Mouse (Mus musculus) megakaryocyte, embryonic 14.5 days (primary cell): Measurements from ENCODE around the gene Tecta. TPM values are rescaled to one million over a fixed set of nuclear protein-coding genes. Genes with fewer than 3 reads are reported as not detected.

Source experiments
- H3K27me3 ChIP-seq: replicated peaks from 2 replicates; pipeline ENCODE3; 2012; ENCODE audit warnings: inconsistent platforms
- H3K36me3 ChIP-seq: replicated peaks from 2 replicates; pipeline ENCODE3; 2012; ENCODE audit warnings: low read length, inconsistent platforms, mixed read lengths
- H3K4me1 ChIP-seq: 2 replicates; pipeline ENCODE4 v1.6.1; 2012; ENCODE audit warnings: inconsistent platforms
- H3K4me3 ChIP-seq: replicated peaks from 2 replicates; pipeline ENCODE3; 2012; ENCODE audit warnings: moderate library complexity, mild to moderate bottlenecking, inconsistent platforms
- H3K9me3 ChIP-seq: 2 replicates; pipeline ENCODE4 v1.6.1; 2012; ENCODE audit warnings: inconsistent platforms
- FLI1 ChIP-seq: IDR thresholded peaks from 2 replicates; pipeline ENCODE4 v1.6.1; 2012; ENCODE audit warnings: low read length, inconsistent platforms, mixed read lengths
- GATA1 ChIP-seq: IDR thresholded peaks from 3 replicates; pipeline ENCODE4 v1.6.1; 2012; ENCODE audit warnings: mixed read lengths, low read length, inconsistent platforms, borderline replicate concordance
- polyA plus RNA-seq: library from polyadenylated mRNA; stranded (reverse); fragments of >175 nt; gene quantifications from 2 replicates; pipeline ENCODE4 v1.2.3, GENCODE M21; 2012; ENCODE audit warnings: low replicate concordance; ENCODE audit not compliant: insufficient read depth

The Tecta gene
- polyA plus RNA-seq, 1 experiment: not detected

DNA sequence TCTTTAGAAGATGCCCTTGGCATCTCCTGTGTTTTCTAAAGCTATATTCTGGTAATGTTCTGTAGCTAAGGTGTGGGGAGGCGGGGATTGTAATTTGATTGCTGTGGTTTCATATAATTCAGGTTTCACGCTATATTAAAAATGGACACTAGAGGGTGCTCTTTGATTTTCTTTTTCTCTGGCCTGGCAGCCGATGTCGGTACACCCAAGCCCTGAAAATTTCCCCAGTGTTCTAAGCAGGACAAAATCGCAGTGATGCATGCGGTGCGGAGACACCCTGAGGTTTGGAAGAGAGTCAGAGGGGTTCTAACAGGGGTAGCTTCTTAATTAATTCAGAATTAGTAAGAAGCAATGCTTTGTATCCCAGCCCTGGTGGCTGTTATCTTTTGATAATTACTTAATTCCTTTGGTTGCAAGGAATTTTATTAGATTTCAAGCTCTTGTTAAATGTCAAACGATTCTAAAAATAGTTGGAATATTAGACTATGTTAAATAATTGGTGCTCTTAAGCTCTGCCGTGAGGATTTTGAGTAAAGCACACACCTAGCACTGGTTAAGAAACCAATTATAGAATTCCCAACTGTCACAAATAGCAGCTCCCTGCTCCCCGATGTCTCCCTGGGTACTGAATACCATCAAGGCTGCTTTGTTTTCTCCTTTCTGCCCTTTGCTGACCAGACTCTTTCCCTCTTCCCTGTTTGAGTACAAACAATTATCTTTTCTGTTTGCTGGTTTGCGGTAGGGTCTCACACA, 72.9 kb downstream of the Tecta start:
- Histone ChIP-seq H3K4me3 (no peak overlapping the region), H3K9me3 (no peaks in the 10 kb centered on the region), H3K36me3 (no peaks in the 10 kb centered on the region), H3K4me1 (no peaks in the 10 kb centered on the region), H3K27me3 (peaks cover 18% of the 10 kb centered on the region)
- TF ChIP-seq GATA1 (no peak), FLI1 (no peak)

GRCm38 (mm10) chr9:42324640-42325394, 74.9 kb downstream of the Tecta start:
- Histone ChIP-seq H3K36me3 (no peaks in the 10 kb centered on the region), H3K4me1 (no peaks in the 10 kb centered on the region), H3K27me3 (peaks cover 17% of the 10 kb centered on the region), H3K9me3 (peaks cover 10% of the 10 kb centered on the region), H3K4me3 (no peak overlapping the region)
- TF ChIP-seq FLI1: no peak
- TF ChIP-seq GATA1: no peak

DNA sequence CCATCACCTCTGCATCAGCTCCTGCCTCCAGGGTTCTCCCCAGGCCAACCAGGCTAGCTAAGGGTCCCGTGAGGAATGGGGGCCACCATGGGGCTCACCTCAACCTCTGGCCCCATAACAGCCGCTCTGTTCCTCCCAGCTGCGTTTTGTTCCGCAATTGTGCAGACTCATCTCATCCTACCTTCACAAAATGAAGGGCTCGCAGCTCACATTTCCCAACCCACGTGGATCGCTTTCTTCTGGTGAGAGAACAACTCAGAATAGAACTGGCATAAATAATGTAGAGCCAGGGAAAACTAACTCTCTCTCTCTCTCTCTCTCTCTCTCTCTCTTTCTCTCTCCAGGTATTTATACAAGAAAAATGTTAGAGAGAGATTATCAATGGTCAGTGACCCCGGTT, 76.5 kb downstream of the Tecta start:
- H3K9me3 ChIP-seq: peaks cover 10% of the 10 kb centered on the region
- no peak for TF ChIP-seq FLI1
- no peak for TF ChIP-seq GATA1
- no peaks in the 10 kb centered on the region for H3K36me3 ChIP-seq
- H3K4me1 ChIP-seq: no peaks in the 10 kb centered on the region
- no peak overlapping the region for H3K4me3 ChIP-seq
- H3K27me3 ChIP-seq: peaks cover 10% of the 10 kb centered on the region

GRCm38 (mm10) chr9:42321442-42321841, 78.3 kb downstream of the Tecta start:
- peaks cover 10% of the 10 kb centered on the region for H3K9me3 ChIP-seq
- H3K27me3 ChIP-seq: peaks cover 8% of the 10 kb centered on the region
- TF ChIP-seq FLI1 (no peak), GATA1 (no peak)
- H3K36me3 ChIP-seq: no peaks in the 10 kb centered on the region
- no peaks in the 10 kb centered on the region for H3K4me1 ChIP-seq
- no peak overlapping the region for H3K4me3 ChIP-seq

DNA sequence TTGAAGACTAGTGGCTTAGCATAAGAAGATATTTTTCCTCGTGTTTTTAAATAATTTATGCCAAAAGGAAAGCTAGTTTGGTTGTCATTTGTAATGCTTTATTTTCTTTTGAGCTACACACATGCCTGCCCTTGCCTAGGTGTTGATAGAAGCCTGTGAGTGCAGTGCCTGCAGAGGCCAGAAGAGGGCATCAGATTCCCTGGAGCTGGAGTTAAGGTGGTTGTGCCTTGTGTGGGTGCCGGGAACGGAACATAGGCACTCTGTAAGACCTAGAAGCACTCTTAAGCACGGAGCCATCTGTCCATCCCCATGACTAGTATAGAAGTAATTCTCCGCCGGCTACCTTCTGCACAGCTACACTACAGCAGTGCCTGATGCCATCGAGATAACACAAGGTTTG, 79.1 kb downstream of the Tecta start:
- peak overlapping the region; percentile 18 for H3K4me3 ChIP-seq

GRCm38 (mm10) chr9:42318455-42318987, 81.2 kb downstream of the Tecta start:
- no peaks in the 10 kb centered on the region for H3K36me3 ChIP-seq
- peaks cover 14% of the 10 kb centered on the region for H3K27me3 ChIP-seq
- no peak overlapping the region for H3K4me3 ChIP-seq
- H3K9me3 ChIP-seq: peaks cover 10% of the 10 kb centered on the region
- TF ChIP-seq GATA1: no peak
- TF ChIP-seq FLI1: no peak
- H3K4me1 ChIP-seq: no peaks in the 10 kb centered on the region

More for the DNA sequence above, 79.1 kb downstream of the Tecta start:
- Histone ChIP-seq H3K9me3 (peaks cover 10% of the 10 kb centered on the region), H3K4me1 (no peaks in the 10 kb centered on the region), H3K36me3 (no peaks in the 10 kb centered on the region), H3K27me3 (peaks cover 11% of the 10 kb centered on the region)
- TF ChIP-seq FLI1 (no peak), GATA1 (no peak)

- H3K4me1 ChIP-seq: no peaks in the 10 kb centered on the region
- TF ChIP-seq FLI1: no peak
- TF ChIP-seq GATA1: no peak
Observed at GRCm38 (mm10) chr9:42317337-42317736, 82.4 kb downstream of the Tecta start.

GRCm38 (mm10) chr9:42315816-42316215, 83.9 kb downstream of the Tecta start:
- Histone ChIP-seq H3K4me1 (no peaks in the 10 kb centered on the region), H3K36me3 (no peaks in the 10 kb centered on the region), H3K4me3 (no peak overlapping the region), H3K9me3 (peaks cover 4% of the 10 kb centered on the region), H3K27me3 (peaks cover 13% of the 10 kb centered on the region)
- no peak for TF ChIP-seq GATA1

More at GRCm38 (mm10) chr9:42317337-42317736, 82.4 kb downstream of the Tecta start:
- Histone ChIP-seq H3K27me3 (peaks cover 14% of the 10 kb centered on the region), H3K36me3 (no peaks in the 10 kb centered on the region), H3K4me3 (no peak overlapping the region), H3K9me3 (peaks cover 10% of the 10 kb centered on the region)

GRCm38 (mm10) chr9:42314959-42315358, 84.8 kb downstream of the Tecta start:
- TF ChIP-seq FLI1: no peak
- no peak for TF ChIP-seq GATA1
- Histone ChIP-seq H3K9me3 (0 out of 2 replicates have a peak, but pooled peaks cover 5% of the 10 kb centered on the region), H3K4me3 (no peak overlapping the region), H3K4me1 (no peaks in the 10 kb centered on the region), H3K36me3 (no peaks in the 10 kb centered on the region), H3K27me3 (peaks cover 13% of the 10 kb centered on the region)

DNA sequence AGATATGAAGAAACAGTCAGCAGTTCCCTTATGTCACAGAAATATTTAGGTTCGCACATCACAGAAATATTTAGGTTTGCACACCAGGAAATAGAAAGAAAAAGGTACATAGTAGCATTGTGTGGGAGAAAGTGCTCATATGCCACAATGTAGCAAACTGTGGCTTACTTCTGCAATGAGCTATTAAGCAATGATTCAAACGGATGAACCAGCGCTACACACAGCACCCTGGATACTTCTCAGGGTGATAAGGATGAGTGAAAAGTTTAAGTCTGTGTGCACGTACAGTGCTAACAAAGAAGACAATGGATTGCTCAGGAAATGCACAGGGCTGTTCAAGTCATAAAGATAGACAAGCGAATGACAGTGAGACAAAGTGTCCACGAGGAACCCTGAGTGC, 85.3 kb downstream of the Tecta start:
- no peak for TF ChIP-seq GATA1
- no peak for TF ChIP-seq FLI1
- H3K4me1 ChIP-seq: no peaks in the 10 kb centered on the region
- H3K9me3 ChIP-seq: 0 out of 2 replicates have a peak, but pooled peaks cover 5% of the 10 kb centered on the region
- H3K27me3 ChIP-seq: peaks cover 13% of the 10 kb centered on the region
- no peak overlapping the region for H3K4me3 ChIP-seq
- no peaks in the 10 kb centered on the region for H3K36me3 ChIP-seq
